Mouse (Mus musculus) lung, postnatal 0 days (tissue): ENCODE data around the gene Osbpl8. TPM values are rescaled to one million over a fixed set of nuclear protein-coding genes. Genes with fewer than 3 reads are reported as not detected.

Experiments
- ATAC-seq: fragments of 200-750 bp; cut with Nextera tagmentation; 2 replicates; pipeline ENCODE4 v1.8.0; 2017; ENCODE audit warnings: moderate library complexity
- DNase-seq: peaks from one replicate; pipeline ENCODE4 v3.0.0-alpha.2; 2016; ENCODE audit warnings: low spot score
- H3K27ac ChIP-seq: fragments of 300-500 bp; sonication (generic); 2 replicates; pipeline ENCODE4 v1.5.1; 2014; ENCODE audit warnings: antibody characterized with exemption, mild to moderate bottlenecking, low read length, mixed read lengths
- H3K27me3 ChIP-seq: fragments of 300-500 bp; sonication (generic); replicated peaks from 2 replicates; pipeline ENCODE4 v1.6.1; 2014; ENCODE audit warnings: low read length, mixed read lengths; ENCODE audit not compliant: insufficient read depth
- H3K36me3 ChIP-seq: fragments of 300-500 bp; sonication (generic); 2 replicates; pipeline ENCODE4 v1.6.1; 2014; ENCODE audit warnings: low read length, mixed read lengths; ENCODE audit not compliant: insufficient read depth
- H3K4me1 ChIP-seq: fragments of 300-500 bp; sonication (generic); 2 replicates; pipeline ENCODE4 v1.6.1; 2014; ENCODE audit warnings: antibody characterized with exemption, low read depth, low read length, mixed read lengths; ENCODE audit not compliant: insufficient read depth
- H3K4me2 ChIP-seq: fragments of 300-500 bp; sonication (generic); replicated peaks from 2 replicates; pipeline ENCODE4 v1.6.1; 2014; ENCODE audit warnings: low read depth, mild to moderate bottlenecking, low read length, moderate library complexity, mixed read lengths
- H3K4me3 ChIP-seq: fragments of 300-500 bp; sonication (generic); 2 replicates; pipeline ENCODE4 v1.5.1; 2014; ENCODE audit warnings: low read depth, low read length
- H3K9ac ChIP-seq: fragments of 300-500 bp; sonication (generic); replicated peaks from 2 replicates; pipeline ENCODE4 v1.6.1; 2014; ENCODE audit warnings: low read depth, mild to moderate bottlenecking
- H3K9me3 ChIP-seq: fragments of 300-500 bp; sonication (generic); 2 replicates; pipeline ENCODE4 v1.6.1; 2016; ENCODE audit warnings: low read length, mixed read lengths
- CTCF ChIP-seq: IDR thresholded peaks from 2 replicates; pipeline ENCODE4 v1.5.1; 2016; ENCODE audit warnings: antibody characterized with exemption, mild to moderate bottlenecking
- EP300 ChIP-seq: IDR thresholded peaks from 2 replicates; pipeline ENCODE4 v1.6.1; 2016; ENCODE audit warnings: antibody characterized with exemption, mild to moderate bottlenecking, control low read depth
- WGBS: fragments of 180-500 bp; shearing (Covaris S2); extraction: QIAGEN DNeasy Blood & Tissue Kit; methylation state at CpG from one replicate; pipeline ENCODE4 v1.1.7; 2014; 5-methylcytosine and 5-hydroxymethylcytosine counted together
- polyA plus RNA-seq: library from polyadenylated mRNA; unstranded; fragments of >200 nt; fragmentation: Nextera tagmentation; extraction: Ambion mirVana; gene quantifications from 2 replicates; pipeline ENCODE4 v1.2.1, GENCODE M21; 2015

Gene Osbpl8
- polyA plus RNA-seq, 1 experiment from 2014 or later = 12.9 TPM

DNA sequence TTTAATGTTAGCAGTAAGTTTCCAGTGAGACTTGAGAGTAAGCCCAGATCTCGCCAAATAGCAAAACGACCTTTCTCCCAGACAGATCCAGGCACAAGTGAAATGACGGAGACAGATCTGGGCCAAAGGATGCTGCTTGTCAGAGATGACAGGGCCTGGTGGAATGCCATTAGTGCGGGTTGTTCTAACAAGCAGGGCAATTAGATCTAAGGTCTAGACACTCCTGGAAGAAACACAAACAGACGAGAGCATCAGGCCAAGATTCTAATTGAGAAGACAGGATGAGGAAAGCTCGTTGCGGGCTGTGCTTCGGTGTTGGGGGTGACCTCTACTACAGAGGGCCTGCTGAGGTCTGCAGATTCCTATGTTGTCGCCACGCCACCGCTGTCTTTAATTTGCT lies 174.7 kb downstream of the Osbpl8 start:
- no peak for DNase-seq
- H3K9me3 ChIP-seq = no peaks in the 10 kb centered on the region
- no peak overlapping the region for H3K27ac ChIP-seq
- no peak overlapping the region for H3K4me3 ChIP-seq
- no peaks in the 10 kb centered on the region for H3K36me3 ChIP-seq
- H3K27me3 ChIP-seq = no peaks in the 10 kb centered on the region
- H3K4me2 ChIP-seq = no peak overlapping the region
- H3K4me1 ChIP-seq = peaks cover 3% of the 10 kb centered on the region; the same call in 1 of the 2 replicates
- no peak overlapping the region for H3K9ac ChIP-seq
- TF ChIP-seq CTCF = no peak
- no peak for TF ChIP-seq EP300
- WGBS = 63% methylated on average over 11 of the region's 11 CpGs
- ATAC-seq = no peak

- Histone ChIP-seq H3K4me3 (no peak overlapping the region), H3K9me3 (no peaks in the 10 kb centered on the region), H3K27me3 (no peaks in the 10 kb centered on the region), H3K4me1 (no peaks in the 10 kb centered on the region), H3K9ac (no peak overlapping the region), H3K27ac (no peak overlapping the region), H3K36me3 (no peaks in the 10 kb centered on the region), H3K4me2 (no peak overlapping the region)
- DNase-seq = peak; percentile 49
- 69% methylated on average over 7 of the region's 7 CpGs for WGBS
- peak; percentile 63 for ATAC-seq
- TF ChIP-seq EP300 (peak; percentile 84), CTCF (no peak)
Measured at GRCm38 (mm10) chr10:111341761-111342160, 177.2 kb downstream of the Osbpl8 start.

DNA sequence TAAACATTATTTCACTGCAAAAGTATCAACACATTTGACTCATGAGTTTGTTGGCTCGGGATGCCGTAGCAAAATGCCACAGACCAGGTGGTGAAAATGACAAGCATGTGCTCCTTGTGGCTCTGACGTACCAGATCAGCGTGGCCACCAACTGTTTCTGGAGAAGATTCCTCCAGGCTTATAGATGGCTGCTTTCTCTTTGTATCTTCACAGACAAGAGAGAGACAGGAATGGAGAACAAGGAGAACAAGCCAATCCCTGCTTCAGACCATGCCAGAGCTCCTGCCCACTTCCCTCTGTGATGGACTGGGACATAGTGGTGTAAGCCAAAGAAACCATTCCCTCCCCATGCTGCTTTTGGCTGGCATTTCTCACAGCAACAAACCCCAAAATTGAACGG lies 179.0 kb downstream of the Osbpl8 start:
- Histone ChIP-seq H3K27me3 (no peaks in the 10 kb centered on the region), H3K4me1 (no peaks in the 10 kb centered on the region), H3K27ac (no peak overlapping the region), H3K4me3 (no peak overlapping the region), H3K9ac (no peak overlapping the region), H3K9me3 (no peaks in the 10 kb centered on the region), H3K36me3 (no peaks in the 10 kb centered on the region), H3K4me2 (no peak overlapping the region)
- no peak for ATAC-seq
- no peak for DNase-seq
- TF ChIP-seq CTCF (no peak), EP300 (no peak)
- 77% methylated on average over 5 of the region's 5 CpGs for WGBS

Other genes starting within 250 kb of the Osbpl8 start
- 124 and 131 TPM in 2 replicates for gene Csrp2, start 245.0 kb upstream of the Osbpl8 start, polyA plus RNA-seq
- gene Zdhhc17, start 154.6 kb upstream of the Osbpl8 start, polyA plus RNA-seq = 16.8 and 18.4 TPM in 2 replicates
- gene Bbs10, start 133.9 kb downstream of the Osbpl8 start, polyA plus RNA-seq = 3.1 and 3.2 TPM in 2 replicates